Mouse (Mus musculus): ENCODE data around the gene Moxd2.

The Moxd2 gene

DNA sequence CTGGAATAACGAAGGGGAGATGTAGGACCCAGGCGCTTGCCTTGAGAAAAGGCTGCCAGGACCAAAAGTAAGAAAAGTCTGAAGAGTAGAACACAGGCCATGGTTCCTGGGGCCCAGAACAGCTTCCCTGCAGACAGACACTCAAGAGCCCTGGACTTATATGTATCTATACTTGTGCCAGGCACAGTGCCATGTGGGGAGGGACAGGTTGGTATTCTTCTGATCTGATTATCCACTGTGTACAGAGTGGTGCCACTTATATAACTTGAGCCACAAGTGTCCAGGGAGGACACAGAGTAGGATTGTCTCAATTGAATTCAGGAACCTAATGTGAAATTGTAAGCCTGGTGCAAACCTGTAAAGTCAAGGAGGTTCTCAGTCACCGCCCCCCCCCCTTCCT is at the start of gene Moxd2:
TSS of gene Moxd2 (minus strand) at position 101 of the 400 bp plus-strand sequence.
- ATAC-seq (ENCODE audit: insufficient number of reproducible peaks, low FRiP score, low TSS enrichment), result no peak

DNA sequence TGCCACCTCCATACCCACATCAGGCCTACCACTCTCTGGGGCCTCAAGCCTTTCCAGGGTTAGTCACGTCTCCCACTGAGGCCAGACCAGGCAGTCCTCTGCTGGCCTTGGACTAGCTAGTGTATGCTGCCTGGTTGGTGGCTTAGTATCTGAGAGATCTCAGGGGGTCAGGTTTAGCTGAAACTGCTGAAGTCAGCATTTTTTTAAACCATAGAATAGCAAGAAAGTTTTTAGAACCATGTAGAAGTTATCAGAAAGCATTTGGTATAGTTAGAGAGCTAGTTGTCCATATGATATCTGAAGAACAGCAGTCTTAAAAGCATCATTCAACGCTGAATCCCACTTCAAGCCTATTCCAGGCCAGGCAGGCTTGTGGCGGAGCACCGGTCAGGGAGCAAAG is 32.7 kb upstream of the Moxd2 start:
- no peak for ATAC-seq (ENCODE audit: insufficient number of reproducible peaks, low FRiP score, low TSS enrichment)

- no peak for ATAC-seq (ENCODE audit: insufficient number of reproducible peaks, low FRiP score, low TSS enrichment)
Observed at GRCm38 (mm10) chr6:40900287-40900686, 13.0 kb upstream of the Moxd2 start, which contains the start of gene Prss58. TSS of gene Prss58 (minus strand) at chr6:40900387.

DNA sequence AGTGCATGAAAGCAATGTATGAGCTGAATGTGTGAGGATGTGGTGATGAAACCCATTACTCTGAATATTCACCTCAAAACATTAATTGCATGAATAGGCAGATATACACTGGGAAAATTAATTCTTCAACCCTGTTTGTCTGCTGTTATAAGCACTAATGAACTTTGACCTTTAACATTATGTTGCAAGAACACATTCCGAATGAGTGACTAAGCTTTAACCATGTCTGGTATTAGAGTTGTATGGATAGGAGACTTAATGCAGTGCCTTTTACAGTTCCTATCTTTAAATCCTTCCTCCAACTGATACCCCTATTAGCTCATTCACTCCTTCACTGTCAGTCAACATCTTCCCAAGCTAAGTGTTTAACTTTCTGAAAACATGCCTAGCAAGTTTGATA is 7.4 kb upstream of the Moxd2 start:
- ATAC-seq (ENCODE audit: insufficient number of reproducible peaks, low FRiP score, low TSS enrichment), result no peak

DNA sequence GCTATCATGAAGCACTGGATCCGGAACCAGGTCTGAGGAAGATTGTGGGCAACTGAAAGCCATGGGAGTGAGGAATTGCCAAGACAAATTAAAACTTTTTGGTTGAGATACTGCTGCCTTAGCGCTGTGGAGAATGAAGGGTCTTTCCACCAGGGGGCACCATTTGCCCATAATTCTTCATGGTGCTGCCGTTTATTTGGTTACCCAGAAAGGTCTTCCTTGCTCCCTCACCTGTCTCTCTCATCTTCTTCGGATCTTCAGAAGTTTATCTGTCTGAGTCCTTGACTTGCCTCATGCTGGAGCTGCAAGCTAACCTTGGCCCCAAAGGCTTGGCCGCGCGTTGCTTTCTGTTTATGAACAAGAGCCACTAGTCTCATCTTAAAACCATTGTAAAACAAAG is 6.3 kb upstream of the Moxd2 start:
- ATAC-seq (ENCODE audit: insufficient number of reproducible peaks, low FRiP score, low TSS enrichment), result no peak

DNA sequence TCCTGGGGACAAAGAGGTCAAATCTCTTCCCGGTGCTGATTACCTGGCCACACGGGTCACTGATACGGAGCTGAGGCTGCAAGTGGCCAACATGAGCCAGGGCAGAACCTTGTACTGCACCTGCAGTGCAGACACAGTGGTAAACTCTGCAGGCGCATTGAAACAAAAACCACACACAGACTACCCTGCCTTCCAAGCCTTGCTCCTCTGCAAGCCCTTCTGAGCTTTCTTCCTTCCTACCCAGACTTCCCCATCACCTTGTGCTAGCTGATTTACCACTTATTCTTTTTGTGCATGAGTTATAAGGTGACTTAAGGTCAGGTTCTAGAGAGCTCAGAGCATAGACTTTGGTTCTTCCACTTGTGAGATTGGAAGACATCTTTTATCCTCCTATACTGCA is 4.5 kb upstream of the Moxd2 start:
- no peak for ATAC-seq (ENCODE audit: insufficient number of reproducible peaks, low FRiP score, low TSS enrichment)

GRCm38 (mm10) chr6:40890973-40891372 is 3.7 kb upstream of the Moxd2 start:
- ATAC-seq (ENCODE audit: insufficient number of reproducible peaks, low FRiP score, low TSS enrichment), result no peak

DNA sequence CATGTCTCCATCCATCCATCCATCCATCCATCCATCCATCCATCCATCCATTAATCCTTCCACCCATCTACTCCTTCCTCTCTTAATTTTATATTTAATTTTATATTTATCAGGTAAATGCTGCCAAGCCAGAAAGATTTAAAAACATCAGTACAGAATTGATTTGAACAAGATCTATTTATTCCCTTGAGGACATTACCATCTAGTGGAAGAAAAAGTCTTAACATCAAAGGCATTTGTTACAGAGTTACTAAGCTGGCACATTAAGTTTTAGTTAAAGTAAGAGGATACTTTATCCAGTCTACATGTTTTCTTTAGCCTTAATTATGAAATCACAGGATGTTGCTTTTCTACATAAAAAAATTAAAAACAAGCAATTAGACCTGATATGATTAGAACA is 42.0 kb downstream of the Moxd2 start:
- ATAC-seq (ENCODE audit: insufficient number of reproducible peaks, low FRiP score, low TSS enrichment), result no peak

Data from cerebellum, adult (tissue).